Mouse (Mus musculus) small intestine, adult 2 months (tissue): ENCODE results near the gene Eng.

ENCODE experiments used
- CTCF ChIP-seq: fragments of 200-500 bp; IDR thresholded peaks from 2 replicates; pipeline ENCODE4 v1.5.1; 2012; ENCODE audit warnings: low read depth, mild to moderate bottlenecking, control low read depth, inconsistent platforms, low read length, moderate library complexity, mixed read lengths; ENCODE audit not compliant: insufficient replicate concordance, insufficient read length; ENCODE audit errors: extremely low read depth
- POLR2A ChIP-seq: fragments of 200-500 bp; IDR thresholded peaks from 2 replicates; pipeline ENCODE4 v1.6.1; 2012; ENCODE audit warnings: low read depth, mild to moderate bottlenecking, control low read depth, inconsistent platforms, low read length, moderate library complexity

DNA sequence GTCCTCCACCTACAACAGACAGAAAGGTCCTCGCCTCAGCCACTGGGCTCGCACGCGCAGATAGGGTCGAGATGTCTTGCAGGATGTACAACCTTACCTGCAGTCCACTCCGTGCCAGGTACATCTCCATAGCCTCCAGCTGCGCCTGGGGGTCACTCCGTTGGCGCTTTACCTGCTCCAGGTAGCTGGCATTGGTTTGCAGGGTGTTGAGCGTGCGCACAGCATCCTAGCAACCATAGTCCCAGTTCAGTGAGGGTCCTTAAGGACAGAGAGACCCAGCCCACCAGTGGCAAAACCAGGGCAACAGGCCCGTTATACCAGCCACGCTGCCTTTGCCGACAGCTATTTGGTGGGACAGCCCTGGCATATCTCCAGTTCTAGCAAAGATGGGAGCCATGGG lies 46.1 kb downstream of the Eng start:
- TF ChIP-seq POLR2A (no peak), CTCF (no peak)
